Mouse (Mus musculus): ENCODE data around the gene Pde6h.

Pde6h gene

GRCm38 (mm10) chr6:136940188-136940960, 16.7 kb downstream of the Pde6h start:
- peak; percentile 81 for DNase-seq (ENCODE audit: low read depth)

GRCm38 (mm10) chr6:136941051-136942021, 17.7 kb downstream of the Pde6h start, which contains the start of gene Arhgdib:
TSS of gene Arhgdib (minus strand) at chr6:136941899.
- peak; percentile 90 for DNase-seq (ENCODE audit: low read depth)

GRCm38 (mm10) chr6:136942280-136942679, 18.6 kb downstream of the Pde6h start:
- no peak for DNase-seq (ENCODE audit: low read depth)

GRCm38 (mm10) chr6:136943392-136943791, 19.8 kb downstream of the Pde6h start:
- peak; percentile 77 for DNase-seq (ENCODE audit: low read depth)

DNA sequence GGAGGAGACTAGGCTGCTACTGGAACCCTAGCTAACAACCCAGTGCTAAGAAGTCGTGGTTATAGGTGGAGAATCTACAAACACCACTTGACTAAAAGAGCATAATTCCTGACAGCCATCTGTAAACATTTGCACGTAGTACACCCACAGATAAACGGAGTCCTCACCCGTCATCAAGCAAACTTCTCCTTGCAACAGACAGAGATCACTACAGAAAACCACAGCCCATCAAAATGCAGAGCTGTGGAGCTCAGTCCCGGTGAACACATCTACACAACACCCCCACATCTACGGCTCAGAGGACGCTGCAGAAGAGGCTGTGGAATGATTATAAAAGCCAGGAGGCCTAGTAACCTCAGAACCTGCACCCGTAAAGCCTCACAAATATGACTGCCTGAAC, 20.9 kb downstream of the Pde6h start:
- no peak for DNase-seq (ENCODE audit: low read depth)

DNA sequence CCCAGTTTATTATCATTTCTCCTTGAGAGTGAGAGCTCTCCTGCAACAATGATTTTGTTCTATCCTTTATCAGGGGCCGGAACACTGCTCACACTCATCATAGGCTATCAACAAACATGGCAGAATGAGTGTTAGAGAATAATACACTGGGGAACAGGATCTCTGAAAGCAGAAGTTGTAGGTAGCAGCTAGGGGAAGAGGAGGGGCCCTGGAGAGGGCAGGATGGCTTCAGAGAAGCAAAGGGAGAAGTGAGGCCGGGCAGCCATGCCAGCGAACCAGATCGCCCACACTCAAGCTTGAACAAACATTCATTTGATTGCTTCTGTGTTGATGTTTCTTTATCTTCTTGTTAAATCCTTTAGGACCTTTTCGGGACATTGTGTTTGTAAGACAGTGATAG, 22.6 kb downstream of the Pde6h start:
- DNase-seq (ENCODE audit: low read depth) = no peak

DNA sequence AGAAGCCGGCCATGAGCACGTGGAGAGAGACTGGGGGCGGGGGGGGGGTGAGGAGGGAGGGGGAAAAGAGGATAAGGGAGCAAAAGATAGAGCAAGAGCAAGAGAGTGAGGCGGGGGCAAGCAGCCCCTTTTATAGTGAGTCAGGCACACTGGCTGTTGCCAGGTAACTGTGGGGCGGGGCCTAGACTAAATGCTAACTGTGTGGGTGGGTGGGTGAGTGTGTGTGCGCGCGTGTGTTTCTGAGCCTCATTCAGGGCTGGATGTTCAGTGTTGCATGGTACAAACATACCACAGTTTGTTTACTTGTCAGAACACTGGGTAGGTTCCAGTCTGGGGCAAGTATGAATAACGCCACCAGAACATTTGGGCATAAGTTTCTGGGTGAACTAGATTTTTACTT, 23.3 kb downstream of the Pde6h start:
- DNase-seq (ENCODE audit: low read depth) = no peak

DNA sequence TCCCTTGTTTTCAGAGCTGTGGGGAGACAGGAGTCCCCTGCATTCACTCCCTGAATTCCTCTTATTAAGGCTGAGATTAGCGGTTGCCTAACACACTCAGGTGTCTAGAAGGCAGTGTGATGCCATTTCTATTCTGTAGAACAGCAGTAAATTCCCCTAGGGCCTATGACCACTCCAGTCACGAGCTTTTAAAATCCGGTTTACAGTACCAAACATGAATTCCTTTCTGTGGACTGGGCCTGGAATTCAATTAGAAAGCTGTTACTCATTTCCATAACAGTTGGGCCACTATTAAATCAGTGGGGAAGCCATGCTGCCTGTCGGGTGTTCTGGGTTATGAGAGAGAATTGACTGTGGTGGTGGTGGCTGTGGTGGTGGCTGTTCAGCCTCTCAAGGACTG, 24.1 kb downstream of the Pde6h start:
- DNase-seq (ENCODE audit: low read depth) = no peak

- DNase-seq (ENCODE audit: low read depth) = no peak
Measured at GRCm38 (mm10) chr6:136950171-136950570, 26.5 kb downstream of the Pde6h start.

GRCm38 (mm10) chr6:136952930-136953329, 29.3 kb downstream of the Pde6h start:
- no peak for DNase-seq (ENCODE audit: low read depth)

DNA sequence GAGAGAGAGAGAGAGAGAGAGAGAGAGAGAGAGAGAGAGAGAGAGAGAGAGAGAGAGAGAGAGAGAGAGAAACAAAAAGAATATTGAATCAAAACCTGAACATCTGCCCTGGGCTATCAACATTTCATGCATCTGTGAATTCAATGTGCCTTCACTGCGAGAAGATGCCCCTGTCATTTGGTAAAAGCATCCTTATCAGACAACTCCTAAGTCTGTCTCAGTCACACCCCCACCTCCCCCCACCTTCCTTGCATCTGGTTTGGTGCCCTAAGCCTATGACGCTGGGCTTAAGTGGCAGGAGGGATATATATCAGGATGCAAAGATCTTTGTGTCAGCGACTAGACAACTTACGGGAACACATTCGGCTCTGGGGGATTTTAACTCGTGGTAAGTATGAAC, 30.6 kb downstream of the Pde6h start:
- no peak for DNase-seq (ENCODE audit: low read depth)

- no peak for DNase-seq (ENCODE audit: low read depth)
Measured at GRCm38 (mm10) chr6:136954715-136955114, 31.1 kb downstream of the Pde6h start.

DNA sequence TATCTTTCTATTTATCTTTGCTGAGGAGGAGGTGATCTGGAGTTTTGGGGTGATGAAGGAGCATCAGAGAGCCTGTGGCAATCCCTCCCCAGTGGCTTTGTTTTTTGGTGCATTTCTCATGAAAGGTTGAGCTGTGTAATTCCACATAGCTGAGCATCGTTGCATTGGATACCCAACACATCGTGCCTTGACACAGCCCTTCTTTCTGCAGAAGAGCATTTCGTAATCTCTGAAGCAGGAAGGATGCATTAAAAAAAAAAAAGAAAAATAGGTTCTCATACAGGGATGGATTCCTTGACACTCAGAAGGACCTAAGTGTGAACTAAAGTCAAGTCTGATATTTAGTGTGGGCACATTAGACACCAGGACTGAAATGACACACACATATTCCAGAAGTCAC, 31.6 kb downstream of the Pde6h start:
- DNase-seq (ENCODE audit: low read depth) = no peak

DNA sequence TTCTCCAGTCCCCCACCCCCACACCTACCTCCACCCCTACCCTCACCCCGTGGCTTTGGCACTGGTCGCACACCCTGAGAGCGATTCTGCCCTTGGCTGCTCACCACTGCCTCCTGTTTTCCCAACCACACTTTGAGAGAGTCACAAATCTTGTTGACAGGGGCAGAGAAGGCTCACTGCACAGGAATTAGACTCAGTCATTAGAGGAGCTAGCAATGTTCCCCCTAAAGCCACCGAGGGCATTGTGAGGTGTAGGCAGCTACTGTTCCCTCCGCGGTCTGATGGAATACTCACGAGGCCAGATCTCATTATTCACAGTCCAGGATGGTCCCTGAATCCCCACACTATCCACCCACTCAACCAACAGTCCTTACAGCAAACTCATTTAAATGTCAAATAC, 33.4 kb downstream of the Pde6h start:
- no peak for DNase-seq (ENCODE audit: low read depth)

- no peak for DNase-seq (ENCODE audit: low read depth)
Measured at GRCm38 (mm10) chr6:136959131-136959530, 35.5 kb downstream of the Pde6h start.

DNA sequence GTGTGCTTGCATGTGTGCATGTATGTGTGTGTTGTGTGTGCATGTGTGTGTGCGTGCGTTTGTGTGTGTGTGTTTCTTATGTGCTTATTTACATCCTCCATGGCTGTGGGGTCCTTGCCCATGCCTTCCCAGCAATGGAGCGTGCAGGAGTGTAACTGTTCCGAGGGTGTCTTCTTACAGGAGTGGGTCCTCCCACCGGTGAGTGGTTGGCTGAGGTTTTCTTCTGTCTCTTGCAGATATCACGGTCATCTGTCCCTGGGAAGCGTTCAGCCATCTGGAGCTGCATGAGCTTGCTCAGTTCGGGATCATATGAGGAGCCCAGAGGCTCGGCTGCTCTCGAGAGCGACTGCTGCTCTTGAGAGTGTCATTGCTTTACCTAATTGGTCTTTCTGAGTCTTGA, 39.3 kb downstream of the Pde6h start:
- DNase-seq (ENCODE audit: low read depth) = no peak

DNA sequence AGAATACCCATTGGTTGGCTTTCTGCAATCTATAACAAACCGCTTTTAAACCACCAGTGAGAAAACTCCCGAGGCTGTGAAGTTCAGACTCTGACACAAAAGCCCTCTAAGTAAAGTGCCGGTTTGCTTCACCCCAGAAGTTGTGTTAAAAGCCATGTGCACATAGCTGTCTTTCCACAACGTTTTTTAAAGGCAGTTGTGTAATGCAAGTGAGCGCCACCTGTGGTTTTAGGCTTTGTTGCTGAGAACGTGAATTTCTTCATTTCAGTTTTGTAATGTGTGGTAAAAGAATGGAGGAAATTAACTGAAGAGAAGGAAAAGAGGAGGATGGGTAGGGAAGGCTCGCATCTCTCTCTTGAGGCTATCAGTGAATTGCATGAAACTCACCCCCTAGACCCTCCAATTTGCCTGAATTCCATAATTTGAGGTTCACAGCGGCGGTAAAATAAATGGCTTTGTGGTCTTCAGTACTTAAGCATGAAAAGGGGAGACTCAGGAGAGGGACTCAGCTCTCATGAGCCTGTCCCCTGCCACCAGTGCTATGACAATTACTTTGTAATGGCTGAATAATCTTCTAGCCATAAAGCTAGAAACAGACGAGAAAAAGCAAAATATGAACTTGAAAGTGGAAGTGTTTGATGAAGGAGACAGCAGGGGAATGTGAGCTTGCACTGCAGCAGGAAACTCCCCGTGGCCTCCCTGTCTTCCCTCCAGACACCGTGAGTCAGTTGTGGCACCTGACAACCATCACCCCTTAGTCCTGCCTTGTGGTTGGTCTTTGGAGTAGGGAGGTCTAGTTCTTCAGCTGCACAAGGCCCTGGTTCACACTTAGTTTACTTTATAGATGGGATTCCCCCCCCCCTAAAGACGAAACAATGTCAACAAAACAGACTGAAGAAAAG, 41.2 kb downstream of the Pde6h start:
- DNase-seq (ENCODE audit: low read depth) = peak; percentile 90

GRCm38 (mm10) chr6:136965912-136966311, 42.3 kb downstream of the Pde6h start:
- DNase-seq (ENCODE audit: low read depth) = peak; percentile 68

GRCm38 (mm10) chr6:136967466-136967865, 43.8 kb downstream of the Pde6h start:
- DNase-seq (ENCODE audit: low read depth) = peak; percentile 83

- DNase-seq (ENCODE audit: low read depth) = peak; percentile 79
Measured at GRCm38 (mm10) chr6:136968877-136969276, 45.2 kb downstream of the Pde6h start.

- peak; percentile 89 for DNase-seq (ENCODE audit: low read depth)
Measured at GRCm38 (mm10) chr6:136979274-136980082, 55.8 kb downstream of the Pde6h start.
